Mouse (Mus musculus): ENCODE measurements at regions not wholly inside any gene's neighbourhood (a gene's known extent, or its start where the extent isn't known, plus 50 kb on each side); places are given as distances from the start of the nearest gene placed in this dataset.

GRCm38 (mm10) chr10:125467503-125467902 is 78.2 kb upstream of the Slc16a7 start:
- no peak for DNase-seq

DNA sequence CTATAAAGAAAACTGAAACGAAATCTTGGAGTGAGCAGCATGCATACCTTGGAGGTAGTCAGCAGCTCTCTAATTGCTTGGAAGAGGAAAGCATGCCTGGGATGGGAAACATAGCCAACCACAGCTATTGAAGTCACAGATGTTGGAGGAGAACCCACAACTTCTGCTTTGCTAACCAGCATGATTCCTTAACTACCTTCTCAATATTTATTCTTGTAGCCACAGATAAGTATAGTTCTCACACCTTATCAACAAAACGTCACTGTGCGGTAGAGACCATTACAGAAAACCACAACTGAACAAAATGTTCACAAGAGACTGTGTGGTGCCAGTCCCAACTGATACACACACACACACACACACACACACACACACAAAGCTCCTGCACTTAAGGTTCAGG is 99.1 kb upstream of the Slc16a7 start:
- DNase-seq: no peak

DNA sequence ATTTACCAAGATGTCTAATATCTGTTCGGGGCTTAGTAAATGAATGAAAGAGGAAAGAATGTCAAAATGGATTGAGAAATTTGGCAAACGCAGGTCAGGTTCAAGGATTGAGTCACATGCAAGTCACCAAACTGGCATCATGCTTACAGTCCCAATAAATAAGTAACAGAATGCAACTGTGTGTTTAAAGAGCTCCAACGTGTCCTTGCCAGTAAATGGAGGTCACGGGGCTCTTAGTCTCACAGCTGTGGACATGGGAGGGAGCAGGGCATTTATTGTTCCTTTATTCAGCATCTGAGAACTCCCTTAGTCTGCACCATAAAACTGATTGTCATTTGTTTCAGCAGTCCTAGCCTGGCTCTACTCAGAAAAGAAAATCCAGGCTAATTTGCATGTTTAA is 101.1 kb upstream of the Slc16a7 start:
- DNase-seq: no peak

GRCm38 (mm10) chr10:125494489-125494888 is 105.2 kb upstream of the Slc16a7 start:
- DNase-seq: no peak

DNA sequence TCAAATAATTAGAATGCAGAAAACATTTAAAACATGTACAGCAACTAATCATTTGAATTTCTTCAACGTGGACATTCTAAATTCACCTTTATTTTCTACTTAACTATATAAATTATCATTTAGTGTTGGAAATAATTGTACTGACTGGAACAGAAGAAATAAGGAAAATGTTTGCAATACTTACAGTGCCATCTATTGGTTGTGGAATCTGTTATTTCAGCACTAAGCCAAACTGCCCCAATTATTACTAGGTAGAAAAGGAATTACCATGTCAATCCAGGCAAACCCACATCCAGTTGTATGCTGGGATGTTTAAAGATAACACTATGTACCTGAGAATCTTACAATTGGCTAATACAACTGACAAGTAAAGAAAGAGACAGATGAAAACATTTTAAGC is 109.1 kb upstream of the Slc16a7 start:
- no peak for DNase-seq

DNA sequence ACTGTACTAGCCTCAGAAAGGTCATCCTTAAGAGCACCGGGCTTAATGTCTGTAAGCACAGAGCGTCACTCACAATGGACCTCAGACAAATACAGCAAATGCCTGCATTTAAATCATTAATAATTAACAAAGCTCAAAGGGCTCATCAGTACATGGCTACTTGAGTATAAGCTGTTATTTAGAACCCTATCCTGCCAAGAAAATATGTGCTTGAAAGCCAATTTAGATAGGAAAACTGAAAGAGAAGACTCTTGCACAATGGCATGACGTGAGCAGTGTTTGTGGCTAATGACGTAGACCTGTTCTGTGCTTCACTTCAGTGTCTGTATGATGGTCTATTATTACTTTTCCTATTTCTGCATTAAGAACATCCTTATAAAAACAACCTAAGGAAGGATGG is 111.1 kb upstream of the Slc16a7 start:
- DNase-seq: no peak

DNA sequence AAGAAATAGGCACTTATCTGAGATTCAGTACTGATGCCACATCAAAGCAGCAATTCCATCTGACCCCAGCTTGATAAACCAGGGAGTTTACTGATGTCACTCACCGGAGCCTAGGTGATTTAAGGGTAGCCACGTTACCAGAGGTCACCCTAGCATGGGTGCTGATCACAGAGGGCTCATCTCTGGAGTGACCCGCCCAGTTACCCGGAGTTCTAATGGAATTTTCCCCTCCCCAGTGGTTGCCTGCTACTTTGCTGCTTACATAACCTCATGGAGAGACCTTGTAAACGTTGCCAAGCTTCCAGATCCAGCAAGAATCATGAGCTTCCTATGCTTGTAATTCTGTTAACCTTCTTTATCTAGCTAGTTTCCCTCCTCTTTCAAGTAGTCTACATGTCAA is 125.8 kb upstream of the Slc16a7 start:
- no peak for DNase-seq

DNA sequence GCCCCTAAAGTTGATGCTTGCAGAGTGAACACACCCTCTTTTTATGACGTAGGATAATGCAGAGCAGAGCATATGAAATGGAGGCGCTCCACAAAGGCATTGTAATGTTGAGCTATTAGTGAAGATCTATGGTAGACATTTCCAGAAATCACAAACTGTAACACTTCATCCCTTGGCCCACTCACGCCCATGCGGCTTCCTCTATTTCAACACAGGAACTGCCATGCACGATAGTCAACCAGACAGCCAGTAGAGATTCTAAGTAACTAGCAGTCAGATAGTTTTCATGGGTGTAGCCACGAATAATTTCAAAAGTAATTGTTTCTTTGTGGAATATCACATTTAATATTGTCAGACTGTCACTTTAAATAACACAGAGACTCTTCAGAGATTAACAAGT is 141.6 kb upstream of the Slc16a7 start:
- no peak for DNase-seq

DNA sequence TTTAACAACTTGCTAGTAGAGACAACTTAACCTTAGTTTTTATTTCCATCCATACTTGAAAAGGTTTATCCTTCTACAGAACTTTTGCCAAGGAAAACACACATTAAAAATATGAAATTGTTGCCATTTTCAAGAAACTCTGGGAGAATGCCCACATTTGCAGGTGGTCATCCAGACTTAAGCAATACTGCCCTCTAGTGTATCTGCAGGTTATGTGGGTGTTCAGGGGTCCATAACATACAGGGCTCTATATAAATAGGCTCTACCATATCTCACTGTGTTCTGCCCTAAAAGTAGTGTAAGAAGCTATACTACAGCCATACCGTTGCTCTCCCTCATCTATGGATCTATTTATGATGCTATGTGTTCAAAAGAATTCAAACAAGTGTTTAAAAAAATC is 149.1 kb upstream of the Slc16a7 start:
- DNase-seq: peak in 1 of 2 experiments; percentile 22

DNA sequence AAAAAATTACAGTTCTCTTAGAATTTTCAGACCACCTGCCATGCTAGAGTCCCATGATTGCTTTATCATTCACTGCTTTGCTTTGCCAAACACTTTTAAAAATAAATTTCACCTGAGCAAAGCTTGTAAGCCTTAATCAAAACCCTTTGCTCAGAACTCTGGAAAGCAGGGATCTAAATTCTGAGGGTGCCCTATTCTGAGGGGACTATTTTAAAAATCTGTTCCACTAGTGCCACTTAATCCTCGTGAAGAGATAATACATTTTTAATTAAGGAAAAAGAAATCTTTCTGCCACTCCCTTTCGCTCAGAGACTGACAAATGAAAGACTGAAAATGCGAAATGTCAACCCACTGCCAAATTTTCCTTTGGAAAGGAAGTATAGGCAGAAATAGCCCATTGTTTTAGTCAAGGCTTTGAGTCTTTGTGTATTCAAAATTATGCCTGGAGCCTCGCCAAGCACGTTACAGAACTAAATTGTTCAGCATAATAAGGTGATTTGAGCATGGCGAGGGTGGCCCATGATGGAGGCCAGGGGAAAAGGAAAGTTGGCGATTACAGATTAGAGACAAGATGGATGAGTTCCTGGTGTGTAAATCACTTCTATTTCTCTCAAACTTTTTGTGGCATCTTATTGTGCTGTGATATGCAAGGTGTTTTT is 197.4 kb upstream of the Slc16a7 start:
- peak; percentile 27 to 45 for DNase-seq

- DNase-seq: no peak
These were observed 203.7 kb upstream of the Slc16a7 start for GRCm38 (mm10) chr10:125593006-125593405.

DNA sequence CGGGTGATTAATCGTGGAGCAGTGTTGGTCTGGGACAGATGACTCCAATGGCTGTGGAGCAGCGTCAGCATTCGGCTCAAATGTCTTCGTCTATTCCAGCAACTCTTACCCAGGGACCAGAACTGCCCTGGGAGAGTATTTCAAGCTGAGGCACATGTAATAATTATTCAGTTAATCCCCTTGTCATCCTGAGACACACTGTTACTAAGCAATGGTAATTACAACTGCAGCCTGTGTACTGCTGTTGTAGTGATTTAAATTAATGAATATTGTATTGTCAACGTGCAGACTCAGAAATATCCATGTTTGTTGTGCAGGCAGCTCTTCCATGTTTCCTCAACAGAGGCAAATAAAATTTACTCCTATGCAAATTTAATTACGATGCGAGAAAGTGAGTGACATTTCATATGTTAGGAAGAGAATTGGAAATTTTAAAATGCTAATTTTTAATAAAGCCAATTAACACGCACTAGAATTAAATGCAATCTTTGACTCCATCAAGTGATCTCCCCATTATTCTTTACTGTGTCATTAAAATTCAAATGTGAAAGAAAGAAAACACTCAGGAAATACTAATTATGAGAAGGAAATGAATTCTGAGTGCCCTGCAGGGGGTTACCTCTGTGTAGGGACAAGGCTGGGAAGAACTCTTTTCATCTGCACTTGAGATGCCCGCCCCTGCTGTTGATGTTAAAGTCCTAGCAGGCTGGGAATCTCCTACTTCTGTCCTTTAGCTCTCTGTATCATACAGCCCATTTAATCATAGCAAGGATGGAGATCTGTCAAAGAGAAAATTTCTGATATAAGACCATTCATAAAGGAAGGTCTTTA is 218.7 kb upstream of the Slc16a7 start:
- DNase-seq: no peak

DNA sequence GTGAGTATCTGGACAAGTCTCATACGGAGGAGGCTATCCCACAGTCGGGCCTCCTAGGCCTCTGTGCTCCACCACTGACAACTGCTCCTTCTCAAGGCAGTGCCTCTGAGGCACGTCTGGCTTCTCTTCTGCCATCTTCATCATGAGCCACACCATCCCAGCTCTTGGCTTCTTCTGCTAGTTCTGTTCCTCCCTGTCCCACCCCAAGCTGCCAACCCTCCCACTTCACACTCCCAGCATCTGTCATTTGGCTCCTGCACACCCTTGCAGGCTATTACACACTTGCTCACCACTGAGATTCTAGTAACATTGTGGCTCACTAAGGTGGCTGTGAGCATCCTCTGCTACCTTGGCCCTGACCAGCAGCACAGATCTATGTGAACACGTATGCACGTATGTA is 221.1 kb upstream of the Slc16a7 start:
- no peak for DNase-seq

GRCm38 (mm10) chr10:125612773-125613172 is 223.5 kb upstream of the Slc16a7 start:
- no peak for DNase-seq

- DNase-seq: no peak
These were observed 232.1 kb upstream of the Slc16a7 start for GRCm38 (mm10) chr10:125621376-125621775.

DNA sequence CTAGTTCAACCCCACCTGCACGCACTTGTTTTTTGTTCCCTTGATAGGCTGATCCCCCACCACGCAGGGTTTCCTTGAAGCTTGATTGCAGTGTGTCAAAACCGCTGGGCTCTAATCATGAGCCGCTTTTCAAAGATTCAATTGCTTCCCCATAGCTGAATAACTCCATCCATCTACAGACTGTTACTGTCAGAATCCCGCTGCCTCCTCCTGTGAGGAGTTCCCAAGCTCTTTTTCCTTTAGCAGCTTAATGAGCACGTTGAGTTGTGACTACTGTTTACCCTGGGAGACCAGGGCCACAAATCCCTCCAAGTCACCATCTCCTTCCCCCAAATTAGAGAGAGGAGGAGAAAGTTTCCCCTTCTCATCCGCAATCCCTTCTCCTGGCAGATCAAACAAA is 234.6 kb upstream of the Slc16a7 start:
- no peak for DNase-seq

- DNase-seq: no peak
These were observed 278.6 kb upstream of the Slc16a7 start for GRCm38 (mm10) chr10:125667906-125668305.

DNA sequence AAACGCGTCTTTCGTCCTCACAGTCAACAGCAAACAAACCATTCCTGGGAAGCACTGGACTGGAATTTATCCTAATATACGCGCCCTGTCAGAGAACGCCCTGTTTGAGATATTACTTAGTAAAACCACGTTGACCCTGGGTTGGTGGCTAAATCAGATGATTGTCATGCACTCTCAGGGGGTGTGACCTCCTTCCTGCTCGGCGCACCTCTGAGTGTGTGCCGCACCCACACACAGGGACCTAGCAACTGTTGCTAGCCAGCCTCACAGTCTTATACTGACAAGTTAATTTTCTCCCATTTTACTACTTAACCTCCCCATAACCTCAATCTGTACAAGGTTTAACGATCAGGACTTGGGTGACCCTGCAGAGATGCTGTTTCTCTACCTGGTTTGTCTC is 284.4 kb upstream of the Slc16a7 start:
- no peak for DNase-seq

DNA sequence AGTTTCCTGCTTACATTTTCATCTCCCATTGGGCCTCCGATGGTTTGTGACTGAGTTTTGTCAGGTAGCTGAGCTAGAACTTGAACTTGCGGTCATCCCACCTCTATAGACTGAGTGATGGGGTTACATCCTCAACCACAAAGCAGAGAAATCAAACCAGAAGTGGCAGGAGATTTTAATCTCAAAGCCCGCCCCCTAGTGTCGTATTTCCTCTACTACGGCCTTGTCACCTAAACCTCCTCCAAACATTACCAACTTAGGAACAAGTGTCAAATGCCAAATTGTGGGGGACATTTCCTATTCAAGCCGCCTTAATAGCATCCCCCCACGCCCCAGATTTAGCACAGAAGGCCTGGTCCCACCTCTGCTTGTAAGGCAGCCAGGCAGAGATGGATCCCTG is 286.3 kb upstream of the Lrig3 start:
- no peak for DNase-seq

DNA sequence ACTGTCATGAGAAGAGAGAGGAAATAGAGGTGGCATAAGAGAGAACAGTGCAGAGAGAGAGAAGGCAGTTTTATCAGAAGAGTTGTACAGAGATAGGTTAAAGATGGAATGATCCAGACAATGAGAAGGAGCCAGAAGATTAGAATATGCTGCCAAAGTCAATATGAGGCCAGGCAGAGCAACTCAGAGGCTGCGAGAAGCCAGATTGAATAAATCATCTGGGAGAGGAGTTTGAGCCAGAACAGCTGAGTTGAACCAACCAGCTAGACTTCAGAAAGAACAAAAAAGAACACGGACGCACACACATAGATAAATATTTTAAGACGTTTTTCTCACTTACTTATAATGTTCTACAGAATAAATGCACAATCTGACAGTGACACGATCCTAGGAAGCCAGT is 280.8 kb upstream of the Lrig3 start:
- DNase-seq: no peak

DNA sequence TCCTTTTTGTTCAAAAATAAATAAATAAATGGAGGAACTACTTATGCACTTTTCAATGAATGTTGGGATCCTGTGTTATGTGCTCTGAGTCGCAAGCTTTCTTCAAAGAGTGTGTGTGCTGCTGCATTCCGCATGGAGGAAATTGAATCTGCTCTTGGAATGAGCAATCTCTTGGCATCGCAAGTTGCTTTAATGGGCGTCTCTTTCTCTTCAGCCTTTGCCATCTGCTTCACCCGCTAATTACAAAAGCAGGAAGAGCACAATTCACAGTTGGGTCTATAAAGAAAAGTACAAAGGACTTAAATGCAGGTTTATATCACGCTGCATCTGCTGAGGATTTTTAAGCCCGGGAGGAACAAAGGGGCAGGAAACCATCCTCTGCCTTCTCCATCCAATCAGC is 272.5 kb upstream of the Lrig3 start:
- DNase-seq: no peak

- no peak for DNase-seq
These were observed 269.8 kb upstream of the Lrig3 start for GRCm38 (mm10) chr10:125696159-125696558.

DNA sequence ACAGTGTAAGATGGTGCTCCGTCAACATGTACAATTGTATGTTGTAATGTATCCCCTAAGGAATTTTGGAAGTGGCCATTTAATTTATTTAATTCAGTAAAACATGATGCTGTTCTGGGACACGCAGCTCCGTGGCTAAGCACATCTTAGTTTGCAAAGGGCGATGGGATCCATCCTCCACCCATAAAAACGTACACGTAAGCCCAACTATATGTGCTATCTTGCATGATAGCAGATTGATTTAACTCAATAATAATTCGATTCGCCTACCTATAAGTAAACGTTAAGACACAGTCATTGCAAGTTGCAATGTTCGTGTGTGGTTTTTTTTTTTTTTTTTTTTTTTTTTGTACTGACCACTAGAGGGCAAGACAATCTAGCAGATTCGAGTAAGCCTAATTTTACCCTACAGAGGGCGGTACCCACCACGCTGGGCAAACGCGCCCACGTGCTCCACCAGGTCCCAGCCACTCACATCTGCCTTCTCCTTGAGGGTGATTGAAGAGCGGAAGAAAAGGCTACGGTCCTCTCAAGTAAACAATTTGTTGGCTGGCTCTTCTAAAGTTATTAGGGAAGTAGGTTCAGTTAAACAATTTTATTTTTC is 240.8 kb upstream of the Lrig3 start:
- DNase-seq: peak; percentile 83 to 89

- DNase-seq: peak; percentile 76 to 82
These were observed 240.3 kb upstream of the Lrig3 start for GRCm38 (mm10) chr10:125725681-125726139.

Data from lung, postnatal 4 days (tissue).